Mouse (Mus musculus) heart, embryonic 13.5 days (tissue): ENCODE data around the gene Slc35a5. TPM values are rescaled to one million over a fixed set of nuclear protein-coding genes. Genes with fewer than 3 reads are reported as not detected.

Experiments used
- ATAC-seq: fragments of 200-750 bp; cut with Nextera tagmentation; 2 replicates; pipeline ENCODE4 v1.8.0; 2017; ENCODE audit warnings: moderate TSS enrichment; ENCODE audit not compliant: insufficient number of reproducible peaks, low FRiP score, low TSS enrichment; ENCODE audit errors: extremely low read depth
- H3K27ac ChIP-seq: fragments of 300-500 bp; sonication (generic); replicated peaks from 2 replicates; pipeline ENCODE4 v1.5.1; 2015; ENCODE audit warnings: moderate library complexity, mild to moderate bottlenecking, inconsistent platforms
- H3K27me3 ChIP-seq: fragments of 300-500 bp; sonication (generic); replicated peaks from 2 replicates; pipeline ENCODE4 v1.6.1; 2015; ENCODE audit warnings: mild to moderate bottlenecking, inconsistent platforms
- H3K36me3 ChIP-seq: fragments of 300-500 bp; sonication (generic); 2 replicates; pipeline ENCODE4 v1.6.1; 2015; ENCODE audit warnings: mild to moderate bottlenecking, inconsistent platforms
- H3K4me1 ChIP-seq: fragments of 300-500 bp; sonication (generic); 2 replicates; pipeline ENCODE4 v1.6.1; 2015; ENCODE audit warnings: inconsistent platforms
- H3K4me2 ChIP-seq: fragments of 300-500 bp; sonication (generic); 2 replicates; pipeline ENCODE4 v1.6.1; 2015; ENCODE audit warnings: inconsistent platforms, mild to moderate bottlenecking, moderate library complexity
- H3K4me3 ChIP-seq: fragments of 300-500 bp; sonication (generic); 2 replicates; pipeline ENCODE4 v1.5.1; 2015; ENCODE audit warnings: moderate library complexity, mild to moderate bottlenecking, inconsistent platforms
- H3K9ac ChIP-seq: fragments of 300-500 bp; sonication (generic); 2 replicates; pipeline ENCODE4 v1.6.1; 2015; ENCODE audit warnings: inconsistent platforms, mild to moderate bottlenecking, moderate library complexity
- H3K9me3 ChIP-seq: fragments of 300-500 bp; sonication (generic); 2 replicates; pipeline ENCODE4 v1.6.1; 2016; ENCODE audit warnings: inconsistent platforms
- WGBS: fragments of 180-500 bp; shearing (Covaris S2); methylation state at CpG from one replicate; pipeline ENCODE4 v1.1.7; 2015; ENCODE audit warnings: mixed read lengths; 5-methylcytosine and 5-hydroxymethylcytosine counted together
- polyA plus RNA-seq: library from polyadenylated mRNA; unstranded; fragments of >200 nt; fragmentation: Nextera tagmentation; extraction: Ambion mirVana; gene quantifications from 2 replicates; pipeline ENCODE4 v1.2.1, GENCODE M21; 2015

Gene Slc35a5
- polyA plus RNA-seq, 1 experiment from 2014 or later: 14.2 TPM

GRCm38 (mm10) chr16:45148488-45149082 lies 9.9 kb downstream of the Slc35a5 start:
- WGBS: 89% methylated on average over 10 of the region's 10 CpGs
- Histone ChIP-seq H3K27me3 (no peaks in the 10 kb centered on the region), H3K4me3 (no peak overlapping the region), H3K9ac (no peak overlapping the region), H3K4me1 (no peaks in the 10 kb centered on the region), H3K9me3 (no peaks in the 10 kb centered on the region), H3K4me2 (no peak overlapping the region), H3K36me3 (peaks cover 81% of the 10 kb centered on the region), H3K27ac (no peak overlapping the region)
- no peak for ATAC-seq

GRCm38 (mm10) chr16:45145119-45145518 lies 13.4 kb downstream of the Slc35a5 start:
- Histone ChIP-seq H3K27me3 (no peaks in the 10 kb centered on the region), H3K4me1 (no peaks in the 10 kb centered on the region), H3K27ac (no peak overlapping the region), H3K4me3 (no peak overlapping the region), H3K9me3 (no peaks in the 10 kb centered on the region), H3K36me3 (peaks cover 84% of the 10 kb centered on the region), H3K9ac (no peak overlapping the region), H3K4me2 (no peak overlapping the region)
- no peak for ATAC-seq
- 80% methylated on average over 6 of the region's 6 CpGs for WGBS

- Histone ChIP-seq H3K27ac (no peak overlapping the region), H3K9me3 (no peaks in the 10 kb centered on the region), H3K4me1 (no peaks in the 10 kb centered on the region), H3K36me3 (peaks cover 79% of the 10 kb centered on the region), H3K4me2 (no peak overlapping the region), H3K4me3 (no peak overlapping the region), H3K27me3 (no peaks in the 10 kb centered on the region), H3K9ac (no peak overlapping the region)
- 86% methylated on average over 5 of the region's 5 CpGs for WGBS
- ATAC-seq: no peak
Observed at GRCm38 (mm10) chr16:45142565-45142964, 15.9 kb downstream of the Slc35a5 start.

- Histone ChIP-seq H3K9me3 (no peaks in the 10 kb centered on the region), H3K27ac (no peak overlapping the region)
- WGBS: 88% methylated on average over 5 of the region's 5 CpGs
Observed at GRCm38 (mm10) chr16:45141711-45142110, 16.8 kb downstream of the Slc35a5 start.

GRCm38 (mm10) chr16:45127936-45128710 lies 30.4 kb downstream of the Slc35a5 start:
- ATAC-seq: no peak
- Histone ChIP-seq H3K27ac (no peak overlapping the region), H3K36me3 (peaks cover 46% of the 10 kb centered on the region), H3K4me1 (peaks cover 9% of the 10 kb centered on the region), H3K9me3 (no peaks in the 10 kb centered on the region), H3K27me3 (no peaks in the 10 kb centered on the region), H3K9ac (no peak overlapping the region), H3K4me2 (no peak overlapping the region), H3K4me3 (no peak overlapping the region)
- 69% methylated on average over 2 of the region's 2 CpGs for WGBS

More at GRCm38 (mm10) chr16:45141711-45142110, 16.8 kb downstream of the Slc35a5 start:
- no peak for ATAC-seq
- Histone ChIP-seq H3K4me3 (no peak overlapping the region), H3K27me3 (no peaks in the 10 kb centered on the region), H3K4me2 (no peak overlapping the region), H3K36me3 (peaks cover 71% of the 10 kb centered on the region), H3K4me1 (no peaks in the 10 kb centered on the region), H3K9ac (no peak overlapping the region)

- no peaks in the 10 kb centered on the region for H3K27me3 ChIP-seq
- H3K27ac ChIP-seq: 0 out of 2 replicates have a peak overlapping the region, but pooled peaks have one; percentile 30
- H3K9me3 ChIP-seq: no peaks in the 10 kb centered on the region
- peaks cover 29% of the 10 kb centered on the region for H3K4me1 ChIP-seq
- H3K36me3 ChIP-seq: peaks cover 49% of the 10 kb centered on the region
- WGBS: 40% methylated on average over 9 of the region's 9 CpGs
- no peak overlapping the region for H3K9ac ChIP-seq
- no peak overlapping the region for H3K4me2 ChIP-seq
- H3K4me3 ChIP-seq: no peak overlapping the region
- no peak for ATAC-seq
Observed at GRCm38 (mm10) chr16:45124230-45125203, 34.0 kb downstream of the Slc35a5 start.

- peaks cover 29% of the 10 kb centered on the region for H3K4me1 ChIP-seq
- H3K9me3 ChIP-seq: no peaks in the 10 kb centered on the region
- H3K4me2 ChIP-seq: no peak overlapping the region
- no peak overlapping the region for H3K27ac ChIP-seq
- no peaks in the 10 kb centered on the region for H3K27me3 ChIP-seq
- ATAC-seq: no peak
- H3K36me3 ChIP-seq: peaks cover 54% of the 10 kb centered on the region
- no peak overlapping the region for H3K4me3 ChIP-seq
- H3K9ac ChIP-seq: no peak overlapping the region
- 57% methylated on average over 5 of the region's 5 CpGs for WGBS
Observed at GRCm38 (mm10) chr16:45122571-45122970, 35.9 kb downstream of the Slc35a5 start.

- H3K4me2 ChIP-seq: 0 out of 2 replicates have a peak overlapping the region, but pooled peaks have one; percentile 3
- peak overlapping the region; percentile 64 for H3K27ac ChIP-seq
- WGBS: 21% methylated on average over 5 of the region's 5 CpGs
- ATAC-seq: no peak
- no peaks in the 10 kb centered on the region for H3K9me3 ChIP-seq
- H3K4me1 ChIP-seq: peaks cover 29% of the 10 kb centered on the region
- H3K9ac ChIP-seq: no peak overlapping the region
- no peak overlapping the region for H3K4me3 ChIP-seq
- no peaks in the 10 kb centered on the region for H3K27me3 ChIP-seq
- H3K36me3 ChIP-seq: peaks cover 55% of the 10 kb centered on the region
Observed at GRCm38 (mm10) chr16:45120844-45121425, 37.6 kb downstream of the Slc35a5 start.

- Histone ChIP-seq H3K9me3 (no peaks in the 10 kb centered on the region), H3K4me1 (peaks cover 23% of the 10 kb centered on the region), H3K9ac (no peak overlapping the region), H3K4me2 (no peak overlapping the region), H3K27ac (no peak overlapping the region), H3K27me3 (no peaks in the 10 kb centered on the region), H3K36me3 (peaks cover 61% of the 10 kb centered on the region), H3K4me3 (no peak overlapping the region)
- ATAC-seq: no peak
- WGBS: 74% methylated on average over 3 of the region's 3 CpGs
Observed at GRCm38 (mm10) chr16:45118760-45119159, 39.7 kb downstream of the Slc35a5 start.

GRCm38 (mm10) chr16:45117200-45117599 lies 41.3 kb downstream of the Slc35a5 start:
- Histone ChIP-seq H3K4me3 (no peak overlapping the region), H3K9ac (no peak overlapping the region), H3K9me3 (no peaks in the 10 kb centered on the region), H3K36me3 (peaks cover 58% of the 10 kb centered on the region), H3K27ac (no peak overlapping the region), H3K4me2 (no peak overlapping the region), H3K27me3 (no peaks in the 10 kb centered on the region), H3K4me1 (peaks cover 21% of the 10 kb centered on the region)
- no peak for ATAC-seq
- 85% methylated on average over 3 of the region's 3 CpGs for WGBS

GRCm38 (mm10) chr16:45110498-45110897 lies 48.0 kb downstream of the Slc35a5 start:
- peak; percentile 67; the same call in 1 of the 2 replicates for ATAC-seq
- 14% methylated on average over 4 of the region's 4 CpGs for WGBS
- Histone ChIP-seq H3K36me3 (peaks cover 32% of the 10 kb centered on the region), H3K4me1 (peaks cover 27% of the 10 kb centered on the region), H3K9me3 (no peaks in the 10 kb centered on the region), H3K4me3 (no peak overlapping the region), H3K4me2 (no peak overlapping the region), H3K9ac (no peak overlapping the region), H3K27me3 (no peaks in the 10 kb centered on the region), H3K27ac (peak overlapping the region; percentile 46)
